Mouse (Mus musculus) spleen, adult 2 months (tissue): ENCODE results near the gene 1700020A23Rik.
"Not testable (repeated sequence)": the region's sequence is repeated elsewhere in the genome, so short reads cannot be mapped to it uniquely, and the experiment has no call there.

Experiments used
- CTCF ChIP-seq: fragments of 200-500 bp; IDR thresholded peaks from 2 replicates; pipeline ENCODE4 v1.5.1; 2011; ENCODE audit warnings: mild to moderate bottlenecking, inconsistent platforms; ENCODE audit not compliant: insufficient read depth, insufficient read length, insufficient replicate concordance; ENCODE audit errors: extremely low read depth
- POLR2A ChIP-seq: fragments of 200-500 bp; IDR thresholded peaks from 2 replicates; pipeline ENCODE4 v1.6.1; 2011; ENCODE audit warnings: low read depth, low read length, inconsistent platforms

GRCm38 (mm10) chr2:130373026-130373425, 32.0 kb upstream of the 1700020A23Rik start:
- TF ChIP-seq CTCF, POLR2A: not testable (repeated sequence)
